Mouse (Mus musculus): ENCODE results near the gene Rdh12.

Gene Rdh12

DNA sequence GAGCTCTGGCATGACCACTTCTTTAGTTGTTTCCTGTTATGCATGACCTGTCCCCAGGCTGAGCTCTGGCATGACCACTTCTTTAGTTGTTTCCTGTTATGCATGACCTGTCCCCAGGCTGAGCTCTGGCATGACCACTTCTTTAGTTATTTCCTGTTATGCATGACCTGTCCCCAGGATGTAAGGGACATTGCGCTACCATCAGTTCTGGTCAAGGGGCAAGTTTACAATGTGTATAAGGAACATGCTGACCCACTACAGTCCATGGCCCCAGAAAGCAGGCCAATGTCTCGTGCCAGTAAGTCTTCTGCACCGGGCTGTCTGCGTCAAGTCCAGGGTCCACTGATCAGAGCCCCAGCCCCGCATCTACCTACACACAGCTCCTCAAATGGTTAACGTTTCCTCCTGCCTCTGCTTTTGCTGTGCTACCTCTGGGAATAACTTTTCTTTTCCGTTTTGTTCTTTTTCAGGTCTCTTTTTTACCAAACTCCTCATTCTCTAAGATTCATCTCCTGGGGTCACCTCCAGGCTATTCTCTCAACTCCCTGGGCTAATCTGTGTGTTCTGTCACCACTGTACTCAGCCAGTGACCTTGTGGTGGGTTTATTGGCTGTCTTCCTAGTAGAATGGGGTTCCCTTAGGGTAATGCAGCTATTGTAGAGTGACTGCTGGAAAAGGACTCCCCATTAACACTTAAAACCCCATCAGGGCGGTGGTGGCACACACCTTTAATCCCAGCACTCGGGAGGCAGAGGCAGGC, 44.8 kb downstream of the Rdh12 start:
- DNase-seq (ENCODE audit: low read depth, low spot score), result no peak

DNA sequence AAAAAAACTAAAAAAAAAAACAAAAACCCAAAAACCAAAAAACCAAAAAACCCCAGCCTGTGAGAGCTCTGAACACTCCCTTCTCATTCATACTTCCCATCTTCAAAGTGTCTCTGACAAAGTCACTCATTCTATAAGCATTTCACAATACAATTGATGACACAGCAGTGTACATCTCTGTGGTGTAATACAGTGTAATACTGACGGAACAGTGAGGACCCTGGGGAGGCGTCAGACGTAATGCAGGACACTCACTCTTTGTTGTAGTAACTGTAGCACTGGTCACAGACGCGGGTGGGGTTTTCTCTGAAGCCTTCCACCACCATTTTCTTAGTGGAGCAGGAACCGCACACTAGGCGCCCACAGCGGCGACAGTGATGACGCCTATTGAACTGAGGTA, 46.3 kb downstream of the Rdh12 start:
- no peak for DNase-seq (ENCODE audit: low read depth, low spot score)

DNA sequence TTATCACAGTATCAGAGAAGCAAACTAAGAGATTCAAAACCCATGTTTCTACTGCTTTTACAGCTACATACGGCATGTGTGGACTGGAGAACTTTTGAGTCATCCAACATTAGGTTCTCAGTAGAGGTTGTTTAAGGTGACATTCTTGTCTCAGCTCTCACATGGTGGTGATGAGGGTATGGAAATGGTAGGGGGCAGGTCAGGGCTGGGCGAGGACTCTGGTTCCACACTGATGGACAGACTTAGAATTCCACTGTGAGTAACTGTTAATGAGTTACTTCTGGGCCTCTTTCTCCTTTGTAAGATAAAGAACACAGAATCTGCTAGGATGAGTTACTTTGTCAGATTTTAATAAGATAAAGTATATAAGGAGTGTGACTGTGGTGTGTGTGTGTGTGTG, 51.4 kb downstream of the Rdh12 start:
- no peak for DNase-seq (ENCODE audit: low read depth, low spot score)

DNA sequence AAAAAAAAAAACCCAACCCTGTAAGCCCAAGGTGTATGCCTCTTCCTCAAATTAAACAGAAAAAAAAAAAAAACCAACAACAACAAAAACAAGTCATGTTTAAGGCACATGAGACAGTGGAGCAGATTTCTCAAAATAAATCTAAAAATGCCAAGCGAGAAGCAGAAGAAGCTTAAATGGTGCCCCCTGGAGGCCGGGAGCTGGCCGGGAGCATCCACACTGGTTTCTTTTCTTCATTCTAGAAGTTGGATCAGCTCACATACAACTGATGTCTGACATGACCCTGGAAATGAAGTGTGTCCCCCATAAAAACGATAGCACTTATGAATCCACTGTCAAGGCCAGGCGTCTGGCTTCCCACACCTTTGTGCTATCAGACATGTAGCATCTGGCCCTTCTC, 52.3 kb downstream of the Rdh12 start:
- no peak for DNase-seq (ENCODE audit: low read depth, low spot score)
